Mouse (Mus musculus) adrenal gland, adult 18-20 months (tissue): ENCODE measurements at regions not wholly inside any gene's neighbourhood (a gene's known extent, or its start where the extent isn't known, plus 50 kb on each side); places are given as distances from the start of the nearest gene placed in this dataset.

Source experiments
- DNase-seq, 2 experiments: peaks; one replicate each; pipeline ENCODE4 v3.0.0; 2021 to 2022; ENCODE audit warnings: low spot score in 2 of 2

DNA sequence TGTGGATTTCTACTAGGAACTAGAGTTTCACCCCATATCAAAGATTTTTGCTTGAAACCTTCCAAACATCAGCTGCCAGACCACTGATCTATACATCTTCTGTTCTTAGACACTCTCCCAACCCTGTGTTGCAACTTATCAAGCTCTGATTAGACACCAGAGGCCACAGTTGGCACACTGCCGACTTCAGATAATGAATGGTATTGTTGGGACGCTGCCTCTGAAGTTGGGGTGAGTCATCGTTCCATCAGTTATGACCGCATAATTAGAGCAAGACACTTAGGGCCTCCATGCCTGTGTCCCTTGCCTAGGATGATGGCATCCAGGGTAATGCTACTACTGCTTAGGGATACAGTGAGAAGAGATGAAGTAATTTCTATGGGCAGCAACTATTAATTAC is 84.3 kb upstream of the Phyhipl start:
- DNase-seq: peak in 1 of 2 experiments; percentile 39

DNA sequence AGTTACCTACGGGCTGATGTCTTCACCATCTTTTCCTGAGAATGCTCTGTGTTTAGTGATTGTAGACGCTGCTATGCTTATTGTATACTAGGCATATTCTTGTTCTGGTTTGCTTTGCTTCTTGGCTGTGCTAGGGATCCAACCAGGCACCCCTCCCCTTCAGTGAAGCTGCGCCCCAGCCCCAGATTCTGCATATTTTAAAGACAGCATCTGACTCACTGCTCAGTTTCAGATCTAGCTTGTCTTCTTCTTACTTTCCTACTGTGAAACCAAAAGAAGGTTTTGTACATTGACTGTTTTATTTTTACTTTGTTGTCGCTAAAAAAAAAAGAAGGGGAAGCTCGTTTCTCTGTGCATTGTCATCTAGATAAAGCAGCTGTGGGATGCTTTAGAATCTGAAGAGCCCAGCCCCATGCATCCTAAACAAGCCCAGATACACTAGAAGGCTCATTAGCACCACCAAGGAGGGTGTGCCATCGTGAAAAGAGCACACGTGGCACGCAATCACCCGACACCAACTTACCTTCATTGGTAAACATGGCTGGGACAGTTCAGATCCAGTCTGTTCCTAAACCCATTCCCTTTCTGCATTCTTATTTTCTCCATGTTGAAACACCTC is 83.7 kb upstream of the Phyhipl start:
- no peak for DNase-seq

DNA sequence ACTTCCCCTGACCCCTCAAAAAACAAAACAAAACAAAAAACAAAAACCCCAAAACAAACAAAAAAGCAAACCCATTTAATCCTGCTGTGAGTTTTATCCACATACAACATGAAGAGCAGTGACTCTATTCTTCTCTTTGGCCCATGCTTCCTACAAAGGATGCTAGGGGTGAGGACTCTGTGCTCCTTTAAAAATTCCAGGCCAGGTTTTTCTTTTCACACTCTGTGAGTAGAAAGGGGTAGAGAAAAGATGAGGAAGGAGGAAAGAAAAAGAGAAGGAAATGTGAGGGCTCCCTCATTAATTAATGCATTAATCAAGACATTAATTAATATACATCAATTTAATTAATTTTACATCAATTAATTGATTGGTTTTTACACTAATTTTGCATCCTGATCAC is 82.9 kb upstream of the Phyhipl start:
- DNase-seq: no peak

DNA sequence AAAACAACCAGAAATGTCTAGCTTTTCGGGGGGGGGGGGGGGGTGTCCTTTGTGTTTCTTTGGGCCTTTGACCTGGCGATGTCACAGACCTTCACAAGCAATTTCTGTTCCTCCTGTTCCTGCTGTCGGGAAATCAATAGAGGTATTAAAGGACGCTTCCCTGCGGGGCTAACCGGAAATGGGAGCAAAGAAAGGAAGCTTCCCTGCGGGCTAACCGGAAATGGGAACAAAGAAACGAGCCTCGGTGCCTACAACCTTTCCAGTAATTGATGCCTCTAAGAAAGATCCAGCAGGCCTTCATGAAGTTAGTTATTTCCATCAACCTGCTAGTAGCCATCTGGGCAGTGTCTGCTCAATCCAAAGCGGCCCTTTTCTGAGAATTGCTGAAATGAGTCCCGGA is 78.2 kb upstream of the Phyhipl start:
- no peak for DNase-seq

DNA sequence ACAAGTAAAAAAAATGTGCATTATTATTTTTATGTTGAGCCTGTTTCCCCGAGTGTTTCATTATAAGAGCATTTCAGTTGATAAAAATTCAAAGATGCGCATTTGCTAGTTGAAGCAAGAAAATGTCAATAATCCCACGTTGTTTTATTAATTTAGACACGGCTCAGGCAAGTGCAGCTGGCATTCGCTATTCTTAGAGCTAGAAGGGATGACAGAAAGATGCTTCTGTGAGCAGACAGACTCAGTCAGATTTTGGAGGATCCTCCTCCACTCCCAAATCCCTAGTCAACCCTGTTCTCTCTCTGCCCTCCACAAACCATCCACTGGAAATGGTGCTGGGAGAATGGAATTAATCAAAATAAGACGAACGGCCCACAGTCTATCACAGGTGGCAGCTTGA is 77.7 kb upstream of the Phyhipl start:
- no peak for DNase-seq

DNA sequence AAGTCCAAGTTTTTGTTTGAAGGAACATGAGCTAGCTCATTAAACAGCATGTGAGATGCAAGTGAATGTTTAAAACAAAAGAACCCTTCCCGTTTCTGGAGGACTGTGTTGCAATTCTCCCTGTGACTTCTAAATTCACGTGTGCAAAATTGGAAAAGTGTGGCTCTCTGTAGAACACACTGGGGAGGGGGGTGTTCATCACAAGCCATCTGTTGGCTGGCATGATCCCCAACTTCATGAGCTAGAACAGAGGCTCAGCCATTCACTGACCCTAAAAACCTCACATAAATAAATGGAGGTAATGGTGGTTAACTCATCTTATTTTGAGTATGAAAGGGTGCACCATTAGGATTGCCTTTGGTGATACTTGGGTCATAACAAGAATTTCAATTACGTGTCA is 69.3 kb upstream of the Phyhipl start:
- DNase-seq: no peak

DNA sequence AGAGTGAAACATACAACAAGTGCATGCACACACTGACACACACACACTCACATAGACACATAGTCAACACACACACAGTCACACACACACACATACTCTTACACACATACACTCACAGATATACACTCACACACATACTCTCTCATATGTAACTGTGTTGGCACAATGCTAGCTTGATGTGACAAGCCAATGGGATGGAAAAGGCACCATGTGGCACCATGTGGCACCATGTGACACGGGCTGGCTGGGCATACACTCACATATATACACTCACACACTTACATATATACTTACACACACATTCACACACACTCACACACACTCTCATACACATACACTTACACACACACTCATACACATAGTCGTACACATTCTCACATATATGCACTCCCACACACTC is 67.0 kb upstream of the Phyhipl start:
- DNase-seq: no peak

DNA sequence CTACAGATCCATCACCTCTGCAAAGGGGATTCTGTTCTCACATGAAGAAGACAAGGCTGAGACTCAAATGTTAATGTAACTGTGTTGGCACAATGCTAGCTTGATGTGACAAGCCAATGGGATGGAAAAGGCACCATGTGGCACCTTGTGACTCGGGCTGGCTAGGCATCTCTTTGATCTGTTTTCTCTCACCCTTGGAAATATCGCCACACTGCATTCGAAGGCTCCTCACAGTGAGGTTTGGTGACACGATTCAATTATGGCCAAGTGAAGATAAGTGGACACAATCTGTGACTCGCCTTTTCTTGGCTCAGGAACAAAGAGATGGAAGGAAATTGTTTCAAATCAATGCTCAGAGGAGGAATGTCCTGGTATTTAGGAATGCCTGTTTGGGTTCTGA is 66.6 kb upstream of the Phyhipl start:
- no peak for DNase-seq

DNA sequence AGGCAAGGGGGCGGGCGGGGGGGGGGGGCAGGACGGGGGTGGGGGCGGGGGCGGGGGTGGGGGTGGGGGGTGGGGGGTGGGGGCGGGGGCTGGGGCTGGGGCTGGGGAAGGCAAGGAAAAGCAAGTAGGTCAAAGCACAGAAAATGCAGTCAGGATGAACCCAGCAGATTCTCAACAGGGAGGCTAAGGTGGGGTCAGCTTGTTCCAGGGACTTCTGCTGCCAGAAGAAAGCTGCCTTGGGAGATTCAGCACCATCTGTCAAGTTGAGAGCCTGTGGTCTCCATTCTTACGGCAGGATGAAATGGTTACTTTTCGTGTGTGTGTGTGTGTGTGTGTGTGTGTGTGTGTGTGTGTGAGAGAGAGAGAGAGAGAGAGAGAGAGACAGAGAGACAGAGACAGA is 61.7 kb upstream of the Phyhipl start:
- DNase-seq: no peak

DNA sequence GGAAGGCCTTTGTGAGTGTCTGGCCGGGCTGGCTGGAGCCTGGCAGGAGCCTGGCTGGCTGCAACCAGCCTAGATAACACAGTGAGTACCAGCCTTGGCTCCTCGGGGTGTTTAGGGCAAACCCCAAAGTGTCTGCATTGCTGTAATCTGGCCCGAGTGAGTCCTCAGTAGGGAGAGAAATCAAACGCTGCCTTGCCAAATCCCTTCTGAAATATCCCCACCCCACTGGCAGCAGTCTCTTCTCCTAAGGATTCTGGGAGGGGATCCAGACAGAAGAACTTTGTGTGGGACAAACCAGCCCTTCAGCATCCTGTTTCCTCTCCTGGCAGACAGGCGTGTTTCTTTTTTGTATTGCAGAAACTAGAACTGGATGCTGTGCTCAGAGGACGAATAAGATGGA is 61.3 kb upstream of the Phyhipl start:
- no peak for DNase-seq

DNA sequence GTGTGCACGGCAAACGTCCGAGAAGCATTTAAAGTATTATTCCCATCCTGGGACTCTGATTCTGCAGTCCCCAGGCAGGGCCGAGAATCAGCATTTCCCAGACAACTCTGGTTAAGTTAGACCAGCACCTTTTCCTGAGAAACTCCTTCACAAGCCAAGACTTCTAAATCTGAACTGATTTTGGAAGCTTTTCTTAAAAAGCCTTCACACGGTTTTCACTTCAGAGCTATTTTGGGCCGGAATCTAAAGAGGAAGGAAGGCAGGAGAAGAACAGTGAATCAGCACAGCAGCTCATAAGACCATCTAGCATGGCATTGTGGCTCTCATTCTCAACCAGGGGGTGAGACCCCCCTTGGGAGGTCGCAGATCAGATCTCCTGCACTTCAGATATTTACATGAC is 57.5 kb upstream of the Phyhipl start:
- DNase-seq: no peak

DNA sequence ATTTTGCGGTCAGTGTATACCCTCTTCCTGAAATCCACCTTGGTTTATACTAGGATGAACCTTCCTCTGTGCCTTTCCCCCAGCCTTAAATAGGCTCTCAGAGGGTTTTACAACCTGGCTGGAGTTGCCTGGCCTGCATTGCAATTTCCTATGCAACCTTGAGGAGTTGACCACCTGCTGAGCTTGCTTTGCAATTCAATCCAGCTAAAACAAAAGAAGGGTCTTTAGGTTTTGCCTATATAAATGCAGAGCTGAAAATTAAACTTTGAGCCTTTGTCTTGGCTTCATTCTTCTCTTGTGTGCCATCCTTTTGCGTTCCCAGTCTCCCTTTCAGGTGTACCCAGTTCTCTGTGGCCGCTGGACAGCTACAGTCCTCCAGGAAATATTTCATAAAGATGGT is 53.0 kb upstream of the Phyhipl start:
- no peak for DNase-seq
